Mouse (Mus musculus) T-helper 2 cell (primary cell): Measurements from ENCODE around the gene Gm6176.
"Not testable (repeated sequence)": the region's sequence is repeated elsewhere in the genome, so short reads cannot be mapped to it uniquely, and the experiment has no call there.

ENCODE experiments used
- in situ Hi-C: fragments of 300-600 bp; cut with MboI, MseI; formaldehyde crosslinking; loops from one replicate; pipeline ENCODE4 v1.15.1; 2025; ENCODE audit warnings: high pct_unique_total_duplicates

The Gm6176 gene

GRCm38 (mm10) chr7:22056205-22056604, at the start of gene Gm6176:
Gene Gm6176 (minus strand): TSS chr7:22056305.
- in situ Hi-C loops = not testable (repeated sequence)

GRCm38 (mm10) chr7:22068757-22069156, 12.7 kb upstream of the Gm6176 start, which contains the start of gene Vmn1r139:
Gene Vmn1r139 (plus strand): TSS chr7:22069057.
- in situ Hi-C loops = not testable (repeated sequence)

- in situ Hi-C loops = not testable (repeated sequence)
Observed at GRCm38 (mm10) chr7:22028797-22029196, 27.3 kb downstream of the Gm6176 start, which contains the start of gene Vmn1r138. Gene Vmn1r138 (minus strand): TSS chr7:22028897.
